Mouse (Mus musculus) thymus, postnatal 14 days (tissue): ENCODE data around the gene Kcnv2.

Experiments
- DNase-seq: peaks from one replicate; pipeline ENCODE4 v3.0.0; 2021

Gene Kcnv2

GRCm38 (mm10) chr19:27366113-27366746, 43.8 kb downstream of the Kcnv2 start:
- DNase-seq, result no peak

GRCm38 (mm10) chr19:27369461-27370135, 47.2 kb downstream of the Kcnv2 start:
- DNase-seq, result no peak

GRCm38 (mm10) chr19:27370174-27370573, 47.8 kb downstream of the Kcnv2 start:
- no peak for DNase-seq

GRCm38 (mm10) chr19:27370784-27371183, 48.4 kb downstream of the Kcnv2 start:
- no peak for DNase-seq

- no peak for DNase-seq
Observed at GRCm38 (mm10) chr19:27379712-27380401, 57.5 kb downstream of the Kcnv2 start.

- no peak for DNase-seq
Observed at GRCm38 (mm10) chr19:27382131-27382530, 59.7 kb downstream of the Kcnv2 start.

- DNase-seq, result no peak
Observed at GRCm38 (mm10) chr19:27383266-27383665, 60.9 kb downstream of the Kcnv2 start.

- DNase-seq, result no peak
Observed at GRCm38 (mm10) chr19:27385304-27385703, 62.9 kb downstream of the Kcnv2 start.
